Mouse (Mus musculus) monocyte, adult 5-6 weeks (primary cell): ENCODE data around the gene Zswim1. TPM values are rescaled to one million over a fixed set of nuclear protein-coding genes. Genes with fewer than 3 reads are reported as not detected.
"Not testable (repeated sequence)": the region's sequence is repeated elsewhere in the genome, so short reads cannot be mapped to it uniquely, and the experiment has no call there.

Experiments used
- ATAC-seq: fragments of 153-309, 156-312 bp; replicated peaks from 2 replicates; pipeline ENCODE4 v1.8.0; 2017; ENCODE audit warnings: mild to moderate bottlenecking; ENCODE audit not compliant: low TSS enrichment, insufficient number of reproducible peaks, severe bottlenecking, poor library complexity, low FRiP score
- total RNA-seq: library from RNA; stranded (forward); fragments of 200-1000, 200-491, 200-594 nt; gene quantifications from 3 replicates; pipeline ENCODE4 v1.2.3, GENCODE M21; 2017

Zswim1 gene
- total RNA-seq, 1 experiment from 2014 or later: 0.67 TPM

- ATAC-seq: no peak
Observed at GRCm38 (mm10) chr2:164857842-164858553, 35.5 kb downstream of the Zswim1 start.

GRCm38 (mm10) chr2:164859155-164859554 lies 36.7 kb downstream of the Zswim1 start:
- no peak for ATAC-seq

- ATAC-seq: no peak
Observed at GRCm38 (mm10) chr2:164859640-164860432, 37.4 kb downstream of the Zswim1 start.

- ATAC-seq: no peak
Observed at GRCm38 (mm10) chr2:164861094-164861493, 38.6 kb downstream of the Zswim1 start.

GRCm38 (mm10) chr2:164862179-164862861 lies 39.8 kb downstream of the Zswim1 start:
- peak; percentile 51 for ATAC-seq

GRCm38 (mm10) chr2:164863411-164863810 lies 40.9 kb downstream of the Zswim1 start:
- not testable (repeated sequence) for ATAC-seq

GRCm38 (mm10) chr2:164864593-164864992 lies 42.1 kb downstream of the Zswim1 start:
- no peak for ATAC-seq

GRCm38 (mm10) chr2:164866741-164867551 lies 44.5 kb downstream of the Zswim1 start:
- ATAC-seq: peak; percentile 61

GRCm38 (mm10) chr2:164867566-164867965 lies 45.1 kb downstream of the Zswim1 start:
- 0 out of 2 replicates have a peak, but pooled peaks have one; percentile 11 for ATAC-seq

GRCm38 (mm10) chr2:164868491-164868890 lies 46.0 kb downstream of the Zswim1 start:
- ATAC-seq: peak; percentile 86

GRCm38 (mm10) chr2:164871602-164872303 lies 49.3 kb downstream of the Zswim1 start:
- ATAC-seq: no peak

- ATAC-seq: no peak
Observed at GRCm38 (mm10) chr2:164873621-164874020, 51.1 kb downstream of the Zswim1 start.

GRCm38 (mm10) chr2:164874239-164874769 lies 51.8 kb downstream of the Zswim1 start:
- ATAC-seq: 0 out of 2 replicates have a peak, but pooled peaks have one; percentile 23

GRCm38 (mm10) chr2:164875648-164876047 lies 53.2 kb downstream of the Zswim1 start:
- not testable (repeated sequence) for ATAC-seq
